Mouse (Mus musculus): Measurements from ENCODE around the gene Fyn.

DNA sequence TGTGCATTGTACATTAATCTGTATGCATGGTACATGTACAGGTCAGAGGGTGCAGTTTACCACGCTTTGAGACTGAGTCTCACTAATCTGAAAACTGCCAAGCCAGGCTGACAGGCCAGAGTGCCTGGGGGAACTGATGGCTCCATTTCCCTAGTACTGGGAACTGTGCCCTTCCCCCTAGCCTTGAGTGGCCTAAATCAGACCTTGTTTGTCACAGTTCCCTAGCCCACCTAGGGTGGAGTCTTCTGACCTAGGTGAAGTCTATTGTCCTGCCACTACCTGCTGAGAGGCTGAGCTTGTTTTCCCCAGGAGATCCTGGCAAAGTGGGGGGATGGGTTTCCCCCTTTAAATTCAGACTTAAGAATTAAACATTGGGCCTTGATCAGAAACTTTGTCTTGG, 226.1 kb downstream of the Fyn start:
- TF ChIP-seq CTCF (IDR thresholded peaks at IDR 0.05; ENCODE audit: low read depth, low read length) (no peak), GATA2 (IDR thresholded peaks at IDR 0.05; ENCODE audit: borderline replicate concordance, low read depth, low read length) (no peak)
